Mouse (Mus musculus): ENCODE measurements around the gene Gm49336.

Gm49336 gene

DNA sequence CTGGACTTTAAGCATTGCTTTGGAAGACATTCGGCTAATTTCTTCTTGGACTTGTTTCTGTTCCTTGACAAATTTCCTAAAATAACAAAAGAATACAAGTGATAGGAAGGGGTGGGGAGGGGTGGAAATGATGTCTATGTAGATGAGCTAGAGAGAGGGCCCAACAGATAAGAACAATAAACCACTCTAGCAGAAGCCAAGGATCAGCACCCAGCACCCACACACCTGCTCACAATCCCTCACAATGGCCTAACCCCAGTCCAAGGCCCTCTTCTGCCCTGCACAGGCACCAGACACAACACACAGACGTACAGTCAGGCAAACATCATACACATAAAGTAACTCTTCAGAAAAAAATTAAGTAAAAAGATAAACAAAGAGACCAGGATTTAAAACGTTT lies 12.8 kb downstream of the Gm49336 start:
- no peak for DNase-seq (ENCODE audit: low spot score)

DNA sequence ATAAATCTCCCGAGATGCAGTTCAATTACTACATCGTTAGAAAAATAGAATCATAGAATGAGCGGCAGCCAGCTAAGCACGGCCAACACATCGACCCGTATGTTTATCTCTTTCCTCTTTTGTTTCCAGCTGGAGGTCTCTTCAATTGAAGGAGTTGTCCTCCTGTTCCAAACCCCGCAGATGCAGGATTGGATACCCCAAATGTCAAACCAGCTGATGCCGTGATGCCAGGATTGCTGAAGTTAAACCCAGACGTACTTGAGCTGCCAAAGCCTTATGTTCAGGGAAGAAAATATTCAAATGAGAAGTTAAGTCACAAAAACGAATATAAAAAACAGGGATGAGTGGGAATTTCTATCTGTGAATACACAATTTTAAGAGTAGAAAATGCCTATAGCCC lies 31.4 kb downstream of the Gm49336 start:
- DNase-seq (ENCODE audit: low spot score), result no peak

DNA sequence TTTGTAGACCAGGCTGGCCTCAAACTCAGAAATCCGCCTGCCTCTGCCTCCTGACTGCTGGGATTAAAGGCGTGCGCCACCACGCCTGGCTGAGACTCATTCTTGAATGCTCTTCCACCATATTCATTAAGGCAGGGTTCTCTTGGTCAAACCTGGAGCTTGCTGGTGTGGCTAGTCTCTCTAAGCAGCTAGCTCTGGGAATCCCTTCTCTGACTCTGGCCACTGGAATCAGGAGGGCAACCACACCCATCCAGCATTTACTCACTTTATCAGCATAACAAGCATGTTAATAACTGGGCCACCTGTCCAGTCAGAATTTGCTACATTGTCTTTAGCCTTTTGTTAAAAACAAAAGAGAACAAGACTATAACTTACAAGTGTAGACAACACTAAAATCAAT lies 33.7 kb downstream of the Gm49336 start:
- no peak for DNase-seq (ENCODE audit: low spot score)

DNA sequence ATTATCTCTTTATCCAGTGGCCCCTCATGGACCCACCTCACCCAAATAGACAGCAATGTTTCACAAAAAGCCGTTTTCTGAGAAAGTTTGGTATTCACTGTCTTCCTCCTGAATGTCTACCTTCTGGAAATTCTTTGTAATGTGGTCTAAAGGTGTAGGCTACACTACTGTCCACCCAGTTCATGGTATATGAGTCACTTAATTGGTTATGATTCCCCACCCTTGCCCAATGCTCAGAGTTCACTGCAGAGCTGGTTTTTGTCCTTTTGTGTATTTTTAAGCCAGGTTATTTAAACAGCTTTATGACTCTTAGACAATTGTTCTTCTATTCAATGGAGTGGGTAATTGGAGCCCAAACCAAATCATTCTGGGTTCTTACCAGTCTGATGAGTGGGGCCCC lies 35.2 kb downstream of the Gm49336 start:
- no peak for DNase-seq (ENCODE audit: low spot score)

DNA sequence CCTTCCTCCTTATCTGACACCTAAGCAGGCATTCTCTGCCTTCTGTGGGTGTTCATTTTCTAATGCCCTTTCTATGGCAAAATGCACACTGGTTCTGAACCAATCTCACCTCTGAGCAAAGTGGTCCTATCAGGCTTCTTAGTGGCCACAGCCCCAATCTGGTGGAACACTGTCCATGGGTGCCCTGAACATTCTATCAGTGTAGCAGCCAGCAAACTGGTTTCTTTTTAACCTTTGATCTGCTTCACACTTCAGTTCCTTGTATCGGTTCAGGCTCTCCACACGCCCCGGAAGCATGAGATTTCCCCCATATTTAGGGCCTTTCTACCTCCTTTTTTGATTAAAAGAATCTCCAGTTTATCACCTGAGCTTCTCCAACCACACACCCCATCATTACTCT lies 36.3 kb downstream of the Gm49336 start:
- DNase-seq (ENCODE audit: low spot score), result no peak

DNA sequence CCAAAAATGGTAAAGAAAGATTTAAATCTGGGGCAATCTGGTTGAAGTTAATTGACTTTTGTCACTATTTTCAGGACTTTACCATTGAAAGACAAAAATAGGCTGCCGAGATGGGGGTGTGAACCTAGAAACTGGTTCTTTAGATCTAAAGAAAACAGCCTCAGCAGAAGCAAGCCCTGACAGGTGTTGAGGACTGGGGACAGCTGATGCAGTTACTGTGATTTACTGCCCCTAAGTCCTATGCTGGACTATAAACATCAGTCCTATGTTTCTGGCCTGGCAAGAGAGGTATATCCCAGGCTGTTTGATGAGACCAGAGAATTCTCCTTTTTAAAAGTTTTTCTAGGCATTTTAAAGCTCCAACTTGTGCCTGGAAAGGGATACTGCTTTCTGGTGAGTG lies 37.3 kb downstream of the Gm49336 start:
- DNase-seq (ENCODE audit: low spot score), result no peak

DNA sequence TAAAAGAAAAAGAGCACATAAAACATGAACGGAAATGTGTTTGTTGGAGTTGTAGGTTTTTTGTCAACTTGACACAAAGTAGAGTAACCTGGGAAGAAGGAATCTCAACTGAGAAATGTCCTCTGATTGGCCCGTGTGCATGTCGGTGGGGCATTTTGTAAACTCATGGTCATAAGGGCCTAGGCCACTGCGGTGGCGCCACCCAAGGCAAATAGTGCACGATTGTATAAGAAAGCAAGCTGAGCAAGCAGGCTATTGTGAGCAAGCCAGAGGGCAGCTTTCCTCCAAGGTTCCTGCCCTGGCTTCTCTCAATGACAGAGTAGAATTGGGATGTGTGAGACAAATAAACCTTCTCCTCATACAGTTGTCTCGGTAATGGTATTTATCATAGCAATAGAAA lies 42.1 kb downstream of the Gm49336 start:
- no peak for DNase-seq (ENCODE audit: low spot score)

DNA sequence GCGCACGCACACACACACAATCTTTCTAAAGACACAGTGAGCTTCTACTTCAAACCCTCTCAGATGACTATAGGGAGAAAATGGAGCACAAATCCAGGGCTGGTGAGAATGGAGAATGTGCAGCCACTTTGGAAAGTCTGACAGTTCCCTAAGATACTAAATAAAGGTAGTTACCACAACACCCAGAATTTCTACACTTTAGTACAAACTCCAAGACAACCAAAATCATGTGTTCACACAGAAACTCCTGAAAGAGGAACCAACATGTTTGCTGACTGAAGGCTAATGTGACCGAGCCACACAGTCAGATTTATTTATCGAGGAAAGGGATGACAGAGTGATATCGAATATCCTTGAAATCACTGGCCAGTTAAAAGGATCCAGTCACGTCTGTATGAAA lies 46.3 kb downstream of the Gm49336 start:
- DNase-seq (ENCODE audit: low spot score), result no peak

DNA sequence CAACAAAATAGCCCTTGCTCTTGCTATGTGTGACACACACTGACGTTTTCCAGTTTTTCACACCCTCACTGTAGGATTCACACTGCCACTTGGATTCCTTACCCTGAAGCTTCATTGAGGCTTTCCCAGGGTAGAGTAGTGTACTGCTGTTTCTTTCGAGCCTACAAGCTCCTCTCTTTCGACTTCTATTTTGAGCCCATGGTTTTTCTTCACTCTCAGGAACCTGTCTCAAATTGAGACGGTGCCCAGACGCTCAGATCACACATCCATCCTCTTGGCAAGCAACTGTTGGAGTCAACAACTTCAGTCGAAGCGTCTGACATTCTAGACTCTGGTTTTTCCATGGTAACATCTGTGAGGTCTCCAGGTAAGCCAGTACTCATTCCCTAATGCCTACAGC lies 54.4 kb downstream of the Gm49336 start, which contains the start of gene Atp8a2:
TSS of gene Atp8a2 (minus strand) at position 296 of the 400 bp plus-strand sequence.
- DNase-seq (ENCODE audit: low spot score), result no peak

DNA sequence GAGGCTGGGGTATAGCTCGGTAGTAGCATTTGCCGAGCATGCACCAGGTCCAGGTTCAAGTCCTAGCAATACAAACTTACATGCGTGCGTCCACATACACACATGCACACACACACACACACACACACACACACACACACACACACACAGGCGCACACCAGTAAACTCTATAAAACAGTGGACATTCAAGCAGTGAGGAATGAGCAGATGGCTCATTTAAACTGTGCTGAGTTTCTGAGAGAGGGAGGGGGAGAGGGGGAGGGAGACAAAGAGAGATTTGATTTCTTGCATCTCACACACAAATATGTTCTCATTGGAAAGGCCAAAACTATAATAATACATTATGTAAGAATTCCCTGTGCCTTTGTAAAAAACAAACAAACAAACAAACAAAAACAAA lies 55.3 kb downstream of the Gm49336 start:
- DNase-seq (ENCODE audit: low spot score), result no peak

DNA sequence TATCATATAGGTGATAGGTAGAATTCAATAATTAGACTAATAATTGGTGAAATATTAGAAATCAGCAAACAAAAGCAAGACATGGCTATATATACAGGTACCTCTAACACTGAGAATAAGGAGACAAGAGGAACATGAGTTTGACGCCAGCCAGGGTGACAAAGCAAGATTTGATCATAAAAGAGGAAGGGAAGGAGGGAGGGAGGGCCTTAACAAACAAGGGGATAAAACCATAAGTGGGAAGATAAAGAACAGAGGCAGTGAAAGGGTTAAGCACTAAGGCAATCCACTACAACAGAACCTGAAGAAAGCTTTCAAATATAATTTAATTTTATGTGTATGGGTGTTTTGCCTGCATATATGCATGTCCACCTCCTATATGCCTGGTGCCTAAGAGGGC lies 56.7 kb downstream of the Gm49336 start:
- DNase-seq (ENCODE audit: low spot score), result no peak

DNA sequence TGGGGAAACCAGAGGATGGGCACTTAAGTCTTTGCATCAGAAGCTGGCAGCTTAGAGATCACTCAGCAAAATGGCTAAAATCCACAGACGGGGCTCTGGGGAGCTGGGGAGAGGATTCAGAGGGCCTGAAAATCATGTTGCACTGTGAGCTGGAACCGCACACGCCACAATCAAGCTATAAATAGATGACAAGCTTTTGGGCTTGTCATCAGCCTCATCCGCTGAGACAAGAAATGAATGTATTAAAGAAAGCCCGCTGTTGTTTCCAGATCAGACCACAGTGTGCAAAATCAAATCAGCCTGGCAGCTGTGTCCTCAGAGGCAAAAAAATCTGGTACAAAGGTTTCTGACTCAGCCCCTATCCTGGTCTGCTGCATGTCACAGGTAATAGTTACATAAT lies 61.5 kb downstream of the Gm49336 start:
- DNase-seq (ENCODE audit: low spot score), result no peak

DNA sequence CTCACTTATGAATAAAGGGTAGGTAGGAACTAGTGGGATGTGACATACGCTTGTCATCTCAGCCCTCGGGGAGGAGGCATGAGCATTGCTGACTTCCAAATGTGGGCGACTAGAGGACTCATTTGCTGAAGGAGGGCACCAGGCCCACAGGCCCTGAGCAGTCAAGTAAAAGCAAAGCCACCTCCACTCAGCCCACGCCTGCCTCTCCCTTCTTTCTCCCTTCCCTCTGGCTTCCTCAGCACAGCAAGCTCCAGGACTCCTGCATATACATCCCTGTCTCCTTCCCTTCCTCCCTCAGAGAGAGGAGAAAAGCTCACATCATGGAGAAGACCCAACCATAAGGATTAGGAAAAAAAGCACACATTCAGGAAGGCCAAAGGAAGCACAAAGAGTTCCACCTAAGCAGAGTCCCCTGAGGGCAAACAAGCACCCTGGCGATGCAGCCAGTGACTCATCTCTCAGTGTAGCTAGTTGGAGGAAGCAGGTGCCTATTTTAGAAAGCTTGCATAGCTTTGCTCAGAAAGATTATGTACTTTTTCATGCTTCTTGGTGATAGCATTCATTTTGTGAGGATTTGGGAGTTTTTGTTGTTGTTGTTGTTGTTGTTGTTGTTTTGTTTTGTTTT lies 63.0 kb downstream of the Gm49336 start:
- no peak for DNase-seq (ENCODE audit: low spot score)

DNA sequence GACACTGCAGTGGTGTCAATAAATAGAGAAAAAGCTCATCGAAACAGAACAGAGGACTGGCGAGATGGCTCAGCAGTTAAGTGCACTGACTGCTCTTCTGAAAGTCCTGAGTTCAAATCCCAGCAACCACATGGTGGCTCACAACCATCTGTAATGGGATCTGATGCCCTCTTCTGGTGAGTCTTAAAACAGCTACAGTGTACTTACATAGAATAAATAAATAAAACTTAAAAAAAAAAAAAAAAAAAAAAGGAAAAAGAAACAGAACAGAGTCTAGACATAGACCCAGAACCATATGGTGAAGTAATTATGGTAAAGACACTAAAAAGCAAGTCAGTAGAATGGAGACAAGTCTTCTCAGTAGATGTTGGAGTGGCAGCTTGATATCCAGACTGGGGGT lies 70.0 kb downstream of the Gm49336 start:
- DNase-seq (ENCODE audit: low spot score), result no peak

DNA sequence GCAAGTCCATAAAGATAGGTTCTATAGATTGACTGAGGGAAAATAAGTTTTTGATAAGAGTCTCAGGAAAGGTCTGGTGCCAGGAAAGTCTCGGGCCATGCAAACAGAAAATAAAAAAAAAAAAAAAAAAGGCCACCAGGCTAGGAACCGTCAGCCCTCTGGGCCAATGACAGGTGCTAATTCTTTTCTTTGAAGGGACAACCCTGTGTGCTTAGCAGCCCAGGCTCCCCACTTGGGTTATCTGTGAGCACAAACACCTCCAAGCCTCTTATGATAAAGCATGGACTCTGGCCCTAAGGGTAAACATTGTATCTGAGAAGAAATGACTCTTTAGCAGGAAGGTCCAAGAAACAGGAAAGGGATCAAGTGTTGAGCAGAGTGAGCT lies 72.7 kb downstream of the Gm49336 start:
- DNase-seq (ENCODE audit: low spot score), result no peak

DNA sequence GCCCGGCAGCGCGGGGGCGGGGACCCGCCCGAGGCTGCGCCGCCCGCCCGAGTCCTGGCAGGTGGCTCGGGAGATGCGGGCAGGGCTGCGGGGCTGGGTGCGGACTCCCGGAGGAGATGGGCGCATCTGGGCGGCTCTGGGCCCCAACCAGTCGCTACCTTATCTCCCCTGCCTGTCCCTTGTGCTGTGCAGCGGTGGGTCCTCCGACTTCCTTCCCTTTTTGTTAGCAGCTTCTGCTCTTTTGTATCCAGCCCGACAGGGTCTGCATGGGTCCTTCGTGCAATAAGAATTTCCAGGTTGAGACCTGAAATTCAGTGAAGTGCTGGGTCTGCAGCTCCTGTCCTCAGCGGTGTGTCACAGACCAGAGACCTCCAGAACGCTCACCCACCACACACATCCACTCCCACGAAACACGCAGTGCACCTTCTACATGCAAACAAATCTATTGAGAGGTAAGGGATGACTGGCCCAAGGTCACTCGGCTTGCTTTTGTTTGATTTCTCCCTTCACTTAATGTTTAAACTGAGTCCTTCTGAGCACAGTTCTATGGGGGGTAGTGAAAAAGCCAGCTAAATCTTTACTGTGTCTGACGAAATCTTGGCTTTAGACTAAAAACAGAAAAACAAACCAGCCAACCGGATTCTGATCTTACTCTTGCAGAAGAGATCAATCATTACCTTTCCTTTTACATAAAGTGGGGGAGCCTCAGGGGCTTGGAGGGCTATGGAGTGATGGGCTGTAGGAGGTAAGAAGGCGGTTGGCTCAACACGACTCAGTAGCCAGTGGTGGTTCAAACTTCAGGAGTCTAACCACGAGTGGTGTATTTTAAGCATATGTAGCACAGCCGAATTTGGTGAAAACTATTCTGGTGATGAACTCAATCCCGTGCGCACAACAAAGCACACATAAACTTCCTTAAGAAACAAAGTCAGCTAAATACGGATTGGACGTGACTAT lies 73.4 kb downstream of the Gm49336 start:
- no peak for DNase-seq (ENCODE audit: low spot score)

DNA sequence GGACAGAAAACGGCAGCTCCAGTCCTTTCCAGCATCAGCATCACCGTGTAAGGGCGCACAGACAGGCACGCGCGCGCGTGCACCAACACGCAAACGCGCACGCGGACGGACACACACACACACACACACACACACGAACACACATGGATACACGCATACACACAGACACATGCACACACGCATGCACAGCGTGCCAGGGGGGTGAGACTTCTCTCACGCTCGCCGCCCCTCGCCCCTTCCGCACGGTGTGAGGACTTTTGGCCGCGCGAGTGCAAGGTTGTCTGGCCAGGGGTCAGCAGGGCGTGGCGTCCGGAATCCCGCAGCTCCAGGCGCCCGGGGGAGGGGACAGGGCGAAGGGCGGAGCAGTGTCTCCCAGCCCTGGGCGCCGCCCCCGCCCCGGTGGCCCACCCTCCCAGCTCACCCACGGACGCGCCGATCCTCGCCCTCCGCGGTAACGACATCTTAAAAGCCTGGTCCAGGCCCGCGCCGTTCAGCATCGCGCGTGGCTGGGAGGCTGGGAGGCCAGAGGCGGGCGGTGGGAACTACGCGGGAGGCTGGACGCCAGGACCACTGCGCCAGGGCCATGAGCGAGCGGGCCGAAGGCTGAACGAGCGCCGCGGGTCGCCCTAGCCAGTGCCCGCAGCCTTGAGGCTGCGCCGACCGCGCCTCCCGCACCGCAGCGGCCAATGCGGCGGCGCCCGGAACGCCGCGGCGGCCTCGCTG lies 74.3 kb downstream of the Gm49336 start:
- peak; percentile 71 for DNase-seq (ENCODE audit: low spot score)

DNA sequence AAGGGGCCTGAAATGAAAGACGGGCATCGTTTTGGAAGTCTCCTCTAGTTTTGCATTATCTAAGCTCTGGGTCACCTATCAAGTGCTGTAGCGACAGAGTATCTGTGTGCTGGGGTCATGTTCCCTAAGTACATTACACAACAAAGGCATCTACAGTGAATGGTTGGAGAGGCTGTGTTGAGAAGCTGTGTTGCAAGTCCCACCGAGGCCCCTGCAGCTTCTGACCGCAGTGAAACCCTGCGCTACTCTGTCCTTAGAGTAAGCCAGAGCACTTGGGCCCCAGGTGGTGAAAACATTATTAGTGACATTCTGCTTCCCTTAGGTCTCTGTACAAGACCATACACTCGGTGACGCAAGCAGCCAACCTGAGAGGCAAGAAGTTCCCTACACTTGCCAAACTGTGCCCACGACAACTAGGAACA lies 74.8 kb downstream of the Gm49336 start:
- DNase-seq (ENCODE audit: low spot score), result peak; percentile 36

DNA sequence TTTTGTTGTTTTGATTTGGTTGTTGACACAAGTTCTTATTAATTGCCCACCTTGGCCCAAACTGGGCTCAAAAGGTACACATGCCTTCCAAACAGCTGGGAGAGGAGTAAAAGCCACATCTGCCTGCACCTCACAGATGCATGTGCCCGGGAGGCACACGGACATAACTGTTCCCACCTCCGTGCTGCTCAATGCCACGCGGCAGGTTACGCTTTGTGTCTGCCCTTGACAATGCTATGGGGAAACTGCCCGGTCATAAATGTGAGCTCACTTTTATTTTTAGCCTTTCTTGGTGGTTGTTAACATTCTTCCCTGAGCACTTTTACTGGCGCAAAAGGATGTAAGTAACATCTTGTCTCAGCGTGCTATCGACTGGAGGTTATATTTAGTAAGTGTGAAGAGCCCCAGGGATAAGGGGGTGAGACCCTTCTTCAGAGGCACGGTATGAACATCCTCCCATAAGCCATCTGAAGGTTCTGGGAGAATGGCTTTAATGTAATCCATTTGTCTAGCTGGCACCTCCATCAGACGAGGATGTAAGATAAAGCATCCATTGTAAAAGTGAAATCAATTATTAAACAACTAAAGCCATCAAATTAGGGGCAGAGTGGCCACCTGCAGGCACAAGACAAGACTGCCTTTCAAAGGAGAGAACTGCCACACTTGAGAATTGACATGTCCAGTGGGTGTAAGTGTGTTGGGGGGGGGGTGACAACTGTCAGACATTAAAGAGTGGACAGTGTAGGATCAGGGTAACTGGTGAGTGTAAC lies 78.8 kb downstream of the Gm49336 start:
- peak; percentile 60 for DNase-seq (ENCODE audit: low spot score)

DNA sequence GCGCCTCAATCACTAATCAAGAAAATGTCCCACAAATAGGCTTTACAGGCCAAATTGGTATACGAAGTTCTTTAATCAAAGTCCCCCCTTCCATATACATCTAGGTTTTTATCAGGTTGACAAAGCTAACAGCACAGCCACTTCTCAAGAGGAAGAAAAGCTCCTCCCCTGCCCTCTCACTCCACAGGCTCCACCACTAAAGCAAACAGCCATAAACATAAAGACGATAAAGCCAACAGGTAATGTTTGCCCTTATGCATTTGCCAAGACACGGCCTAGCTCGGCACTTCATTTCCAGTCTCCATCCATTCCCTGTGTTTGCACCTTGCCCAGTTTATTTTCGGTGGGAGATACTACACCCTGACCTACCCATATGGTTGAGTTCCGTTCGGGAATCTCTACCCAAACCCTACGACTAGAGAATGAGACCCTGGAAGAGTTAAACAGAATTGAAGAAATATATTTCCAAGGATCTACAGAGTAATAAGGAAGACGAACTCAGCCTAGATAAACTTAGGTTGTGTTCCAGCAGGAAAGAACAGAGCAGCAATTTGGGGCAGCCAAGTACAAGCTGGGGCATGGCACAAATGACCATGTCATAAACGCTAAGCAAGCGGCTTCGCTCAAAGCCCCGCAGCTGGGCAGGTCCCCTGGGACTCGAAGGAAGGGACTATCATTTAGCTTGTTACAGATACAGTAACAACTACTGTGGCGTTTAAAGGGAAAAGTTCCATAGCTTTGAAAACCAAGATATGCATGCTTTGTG lies 80.3 kb downstream of the Gm49336 start:
- peak; percentile 13 for DNase-seq (ENCODE audit: low spot score)

DNA sequence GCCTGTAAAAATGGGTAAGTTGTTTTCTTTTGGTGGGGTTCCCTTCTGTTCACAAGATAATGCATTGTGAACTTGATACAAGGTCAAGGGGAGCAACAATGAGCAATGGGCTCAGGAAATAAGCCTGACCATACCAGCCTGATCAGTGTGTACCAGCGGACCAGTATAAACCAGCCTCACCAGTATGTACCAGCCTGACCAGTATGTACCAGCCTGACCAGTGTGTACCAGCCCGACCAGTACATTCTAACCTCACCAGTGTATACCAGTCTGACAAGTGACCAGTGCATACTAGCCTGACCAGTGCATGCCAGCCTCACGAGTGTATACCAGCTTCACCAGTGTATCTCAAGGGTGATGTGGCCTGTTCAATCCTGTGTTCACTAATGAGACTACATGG lies 87.9 kb downstream of the Gm49336 start:
- DNase-seq (ENCODE audit: low spot score), result no peak
